Mouse (Mus musculus) midbrain, embryonic 12.5 days (tissue): ENCODE data around the gene Mia2. TPM values are rescaled to one million over a fixed set of nuclear protein-coding genes. Genes with fewer than 3 reads are reported as not detected.

ENCODE experiments used
- ATAC-seq: fragments of 200-750 bp; cut with Nextera tagmentation; 2 replicates; pipeline ENCODE4 v1.8.0; 2017; ENCODE audit warnings: low read depth, moderate TSS enrichment, moderate library complexity; ENCODE audit not compliant: low FRiP score
- H3K27ac ChIP-seq: fragments of 300-500 bp; sonication (generic); replicated peaks from 2 replicates; pipeline ENCODE4 v1.5.1; 2016; ENCODE audit warnings: mild to moderate bottlenecking
- H3K27me3 ChIP-seq: fragments of 300-500 bp; sonication (generic); 2 replicates; pipeline ENCODE4 v1.6.1; 2016; ENCODE audit warnings: mild to moderate bottlenecking
- H3K36me3 ChIP-seq: fragments of 300-500 bp; sonication (generic); 2 replicates; pipeline ENCODE4 v1.6.1; 2016
- H3K4me1 ChIP-seq: fragments of 300-500 bp; sonication (generic); 2 replicates; pipeline ENCODE4 v1.6.1; 2016
- H3K4me2 ChIP-seq: fragments of 300-500 bp; sonication (generic); replicated peaks from 2 replicates; pipeline ENCODE4 v1.6.1; 2016; ENCODE audit warnings: mild to moderate bottlenecking, moderate library complexity
- H3K4me3 ChIP-seq: fragments of 300-500 bp; sonication (generic); 2 replicates; pipeline ENCODE4 v1.5.1; 2016; ENCODE audit warnings: mild to moderate bottlenecking
- H3K9ac ChIP-seq: fragments of 300-500 bp; sonication (generic); replicated peaks from 2 replicates; pipeline ENCODE4 v1.6.1; 2016; ENCODE audit warnings: mild to moderate bottlenecking, moderate library complexity
- H3K9me3 ChIP-seq: fragments of 300-500 bp; sonication (generic); 2 replicates; pipeline ENCODE4 v1.6.1; 2016; ENCODE audit warnings: mild to moderate bottlenecking
- WGBS: fragments of 180-500 bp; shearing (Covaris S2); methylation state at CpG from one replicate; pipeline ENCODE4 v1.1.7; 2016; 5-methylcytosine and 5-hydroxymethylcytosine counted together
- polyA plus RNA-seq: library from polyadenylated mRNA; unstranded; fragments of >200 nt; fragmentation: Nextera tagmentation; extraction: Ambion mirVana; gene quantifications from 2 replicates; pipeline ENCODE4 v1.2.1, GENCODE M21; 2016

The Mia2 gene
- polyA plus RNA-seq, 1 experiment from 2014 or later = 47.8 TPM

GRCm38 (mm10) chr12:59133437-59133999, 37.9 kb downstream of the Mia2 start:
- Histone ChIP-seq H3K27ac (no peak overlapping the region), H3K9me3 (no peaks in the 10 kb centered on the region), H3K4me1 (peaks cover 21% of the 10 kb centered on the region), H3K36me3 (peaks cover 7% of the 10 kb centered on the region; the same call in 1 of the 2 replicates), H3K27me3 (no peaks in the 10 kb centered on the region), H3K9ac (no peak overlapping the region), H3K4me2 (no peak overlapping the region), H3K4me3 (no peak overlapping the region)
- ATAC-seq = no peak
- WGBS = 92% methylated on average over 10 of the region's 10 CpGs

GRCm38 (mm10) chr12:59135096-59135495, 39.5 kb downstream of the Mia2 start:
- H3K9me3 ChIP-seq = no peaks in the 10 kb centered on the region
- ATAC-seq = no peak
- WGBS = 94% methylated on average over 4 of the region's 4 CpGs

GRCm38 (mm10) chr12:59135533-59136300, 40.1 kb downstream of the Mia2 start:
- Histone ChIP-seq H3K9me3 (no peaks in the 10 kb centered on the region), H3K4me2 (no peak overlapping the region), H3K36me3 (peaks cover 25% of the 10 kb centered on the region), H3K9ac (no peak overlapping the region), H3K27ac (no peak overlapping the region), H3K4me3 (no peak overlapping the region), H3K4me1 (peaks cover 14% of the 10 kb centered on the region), H3K27me3 (no peaks in the 10 kb centered on the region)
- no peak for ATAC-seq
- 96% methylated on average over 13 of the region's 13 CpGs for WGBS

More at GRCm38 (mm10) chr12:59135096-59135495, 39.5 kb downstream of the Mia2 start:
- Histone ChIP-seq H3K4me2 (no peak overlapping the region), H3K27ac (no peak overlapping the region), H3K27me3 (no peaks in the 10 kb centered on the region), H3K36me3 (peaks cover 20% of the 10 kb centered on the region), H3K9ac (no peak overlapping the region), H3K4me3 (no peak overlapping the region), H3K4me1 (peaks cover 19% of the 10 kb centered on the region)

- Histone ChIP-seq H3K9ac (no peak overlapping the region), H3K4me2 (no peak overlapping the region), H3K4me1 (peaks cover 12% of the 10 kb centered on the region), H3K27ac (no peak overlapping the region), H3K9me3 (no peaks in the 10 kb centered on the region), H3K36me3 (peaks cover 33% of the 10 kb centered on the region), H3K4me3 (no peak overlapping the region), H3K27me3 (no peaks in the 10 kb centered on the region)
- ATAC-seq = no peak
- WGBS = 76% methylated on average over 6 of the region's 6 CpGs
Observed at GRCm38 (mm10) chr12:59137031-59137430, 41.4 kb downstream of the Mia2 start.

- Histone ChIP-seq H3K9me3 (no peaks in the 10 kb centered on the region), H3K4me3 (no peak overlapping the region), H3K27me3 (no peaks in the 10 kb centered on the region), H3K4me1 (no peaks in the 10 kb centered on the region), H3K27ac (no peak overlapping the region), H3K9ac (no peak overlapping the region), H3K36me3 (peaks cover 54% of the 10 kb centered on the region), H3K4me2 (no peak overlapping the region)
- no peak for ATAC-seq
- WGBS = 88% methylated on average over 2 of the region's 2 CpGs
Observed at GRCm38 (mm10) chr12:59139372-59139771, 43.8 kb downstream of the Mia2 start.

GRCm38 (mm10) chr12:59145130-59145529, 49.5 kb downstream of the Mia2 start:
- no peak overlapping the region for H3K4me3 ChIP-seq
- H3K9me3 ChIP-seq = no peaks in the 10 kb centered on the region
- no peaks in the 10 kb centered on the region for H3K4me1 ChIP-seq
- H3K27ac ChIP-seq = no peak overlapping the region
- H3K9ac ChIP-seq = no peak overlapping the region
- no peaks in the 10 kb centered on the region for H3K27me3 ChIP-seq
- no peak overlapping the region for H3K4me2 ChIP-seq
- no peak for ATAC-seq
- peaks cover 74% of the 10 kb centered on the region for H3K36me3 ChIP-seq

- Histone ChIP-seq H3K4me1 (no peaks in the 10 kb centered on the region), H3K9me3 (no peaks in the 10 kb centered on the region), H3K27ac (no peak overlapping the region), H3K36me3 (peaks cover 75% of the 10 kb centered on the region), H3K4me2 (no peak overlapping the region), H3K27me3 (no peaks in the 10 kb centered on the region), H3K9ac (no peak overlapping the region), H3K4me3 (no peak overlapping the region)
- 94% methylated on average over 4 of the region's 4 CpGs for WGBS
- no peak for ATAC-seq
Observed at GRCm38 (mm10) chr12:59149691-59150090, 54.1 kb downstream of the Mia2 start.

GRCm38 (mm10) chr12:59161091-59161490, 65.5 kb downstream of the Mia2 start:
- H3K4me1 ChIP-seq = no peaks in the 10 kb centered on the region
- no peak overlapping the region for H3K4me3 ChIP-seq
- H3K4me2 ChIP-seq = no peak overlapping the region
- peaks cover 72% of the 10 kb centered on the region for H3K36me3 ChIP-seq
- H3K27ac ChIP-seq = no peak overlapping the region
- no peak for ATAC-seq
- 49% methylated on average over 2 of the region's 2 CpGs for WGBS
- H3K9ac ChIP-seq = no peak overlapping the region
- no peaks in the 10 kb centered on the region for H3K9me3 ChIP-seq
- no peaks in the 10 kb centered on the region for H3K27me3 ChIP-seq

- H3K4me3 ChIP-seq = no peak overlapping the region
- no peak for ATAC-seq
- peaks cover 59% of the 10 kb centered on the region for H3K36me3 ChIP-seq
- H3K4me2 ChIP-seq = no peak overlapping the region
- no peak overlapping the region for H3K9ac ChIP-seq
- H3K27ac ChIP-seq = no peak overlapping the region
- no peaks in the 10 kb centered on the region for H3K9me3 ChIP-seq
- H3K27me3 ChIP-seq = no peaks in the 10 kb centered on the region
- H3K4me1 ChIP-seq = no peaks in the 10 kb centered on the region
- 94% methylated on average over 2 of the region's 2 CpGs for WGBS
Observed at GRCm38 (mm10) chr12:59162797-59163196, 67.2 kb downstream of the Mia2 start.

GRCm38 (mm10) chr12:59164522-59164921, 68.9 kb downstream of the Mia2 start:
- no peak for ATAC-seq
- Histone ChIP-seq H3K4me1 (no peaks in the 10 kb centered on the region), H3K4me2 (no peak overlapping the region), H3K9me3 (no peaks in the 10 kb centered on the region), H3K27ac (no peak overlapping the region), H3K9ac (no peak overlapping the region), H3K4me3 (no peak overlapping the region), H3K36me3 (peaks cover 57% of the 10 kb centered on the region), H3K27me3 (no peaks in the 10 kb centered on the region)
- WGBS = 96% methylated on average over 6 of the region's 6 CpGs

GRCm38 (mm10) chr12:59166557-59166956, 71.0 kb downstream of the Mia2 start:
- Histone ChIP-seq H3K27me3 (no peaks in the 10 kb centered on the region), H3K4me2 (no peak overlapping the region), H3K36me3 (peaks cover 55% of the 10 kb centered on the region), H3K27ac (no peak overlapping the region), H3K4me3 (no peak overlapping the region), H3K9ac (no peak overlapping the region), H3K4me1 (no peaks in the 10 kb centered on the region), H3K9me3 (no peaks in the 10 kb centered on the region)
- no peak for ATAC-seq
- 96% methylated on average over 4 of the region's 4 CpGs for WGBS

- ATAC-seq = no peak
- Histone ChIP-seq H3K4me3 (no peak overlapping the region), H3K4me1 (no peaks in the 10 kb centered on the region), H3K36me3 (peaks cover 36% of the 10 kb centered on the region), H3K9ac (no peak overlapping the region), H3K9me3 (no peaks in the 10 kb centered on the region), H3K4me2 (no peak overlapping the region), H3K27me3 (no peaks in the 10 kb centered on the region), H3K27ac (no peak overlapping the region)
- 90% methylated on average over 4 of the region's 4 CpGs for WGBS
Observed at GRCm38 (mm10) chr12:59169935-59170334, 74.3 kb downstream of the Mia2 start.
